Mouse (Mus musculus): ENCODE measurements at regions not wholly inside any gene's neighbourhood (a gene's known extent, or its start where the extent isn't known, plus 50 kb on each side); places are given as distances from the start of the nearest gene placed in this dataset.

- no peak for ATAC-seq (ENCODE audit: low TSS enrichment)
Measured at GRCm38 (mm10) chr3:34868698-34869409, 218.6 kb downstream of the Sox2 start.

- ATAC-seq (ENCODE audit: low TSS enrichment) = no peak
Measured at GRCm38 (mm10) chr3:34869911-34870310, 219.7 kb downstream of the Sox2 start.

GRCm38 (mm10) chr3:34885137-34885536 is 234.9 kb downstream of the Sox2 start:
- no peak for ATAC-seq (ENCODE audit: low TSS enrichment)

- ATAC-seq (ENCODE audit: low TSS enrichment) = no peak
Measured at GRCm38 (mm10) chr3:34893381-34893780, 243.2 kb downstream of the Sox2 start.

- no peak for ATAC-seq (ENCODE audit: low TSS enrichment)
Measured at GRCm38 (mm10) chr3:34903106-34903505, 252.9 kb downstream of the Sox2 start.

GRCm38 (mm10) chr3:34908489-34908888 is 258.3 kb downstream of the Sox2 start:
- no peak for ATAC-seq (ENCODE audit: low TSS enrichment)

- ATAC-seq (ENCODE audit: low TSS enrichment) = no peak
Measured at GRCm38 (mm10) chr3:34909350-34909749, 259.1 kb downstream of the Sox2 start.

- ATAC-seq (ENCODE audit: low TSS enrichment) = no peak
Measured at GRCm38 (mm10) chr3:34918326-34918932, 268.2 kb downstream of the Sox2 start.

- no peak for ATAC-seq (ENCODE audit: low TSS enrichment)
Measured at GRCm38 (mm10) chr3:34920497-34920896, 270.3 kb downstream of the Sox2 start.

GRCm38 (mm10) chr3:34949867-34950266 is 299.7 kb downstream of the Sox2 start:
- ATAC-seq (ENCODE audit: low TSS enrichment) = no peak

- ATAC-seq (ENCODE audit: low TSS enrichment) = no peak
Measured at GRCm38 (mm10) chr3:34956183-34956582, 306.0 kb downstream of the Sox2 start.

GRCm38 (mm10) chr3:34959044-34959521 is 308.9 kb downstream of the Sox2 start:
- ATAC-seq (ENCODE audit: low TSS enrichment) = no peak

GRCm38 (mm10) chr3:34966442-34966841 is 316.2 kb downstream of the Sox2 start:
- no peak for ATAC-seq (ENCODE audit: low TSS enrichment)

- ATAC-seq (ENCODE audit: low TSS enrichment) = no peak
Measured at GRCm38 (mm10) chr3:34967911-34968310, 317.7 kb downstream of the Sox2 start.

GRCm38 (mm10) chr3:34971536-34971935 is 321.3 kb downstream of the Sox2 start:
- ATAC-seq (ENCODE audit: low TSS enrichment) = no peak

- ATAC-seq (ENCODE audit: low TSS enrichment) = no peak
Measured at GRCm38 (mm10) chr3:34974371-34974770, 324.2 kb downstream of the Sox2 start.

Data from frontal cortex, adult (tissue).